Mouse (Mus musculus): ENCODE results near the gene Zglp1. TPM values are rescaled to one million over a fixed set of nuclear protein-coding genes. Genes with fewer than 3 reads are reported as not detected.

The Zglp1 gene
- polyA plus RNA-seq, 1 experiment from 2014 or later = 0.51 TPM

DNA sequence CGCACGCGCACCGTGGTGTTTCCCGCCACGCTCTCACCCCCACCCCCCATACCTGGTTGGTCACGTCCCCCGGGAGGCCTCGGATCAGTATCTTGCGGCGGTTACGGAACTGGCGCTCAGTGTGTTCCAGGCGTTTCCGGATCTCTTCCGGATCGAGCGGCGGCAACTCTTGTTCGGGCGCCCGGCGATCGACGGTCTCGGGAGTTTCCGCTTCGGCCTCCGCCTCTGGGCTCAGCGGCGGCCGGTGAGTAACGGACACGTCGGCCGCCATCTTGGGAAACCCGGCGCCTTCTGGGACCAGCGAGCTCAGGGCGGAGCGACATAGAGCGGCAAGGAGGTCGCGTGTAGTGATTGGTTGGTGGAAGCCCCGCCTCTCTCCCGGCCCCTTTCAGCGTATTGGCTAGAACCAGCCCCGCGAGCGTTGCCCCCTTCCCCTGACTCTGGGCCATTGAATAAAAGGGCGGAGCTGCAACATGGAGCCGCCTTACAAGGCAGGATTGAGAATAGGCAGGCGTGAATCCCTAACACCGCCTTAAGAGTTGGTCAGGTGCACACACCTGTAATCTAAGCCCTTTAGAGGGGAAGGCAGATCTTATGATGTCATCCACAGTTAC lies 24.9 kb upstream of the Zglp1 start, which contains the start of the genes Gm38431 and Raver1:
Gm38431 (minus strand) TSS at position 291 of the 614 bp plus-strand sequence.
Raver1 (minus strand) TSS at position 302 of the 614 bp plus-strand sequence.
- ATAC-seq = peak; percentile 99
- Histone ChIP-seq H3K4me1 (ENCODE audit: insufficient read depth) (peaks cover 16% of the 10 kb centered on the region), H3K27me3 (ENCODE audit: insufficient read depth, low read length) (no peaks in the 10 kb centered on the region), H3K9me3 (ENCODE audit: low read length) (no peaks in the 10 kb centered on the region), H3K27ac (ENCODE audit: low read depth) (peak within 1 kb of the TSS; percentile 91), H3K36me3 (replicated peaks; ENCODE audit: insufficient read depth, low read length) (peaks cover 33% of the 10 kb centered on the region), H3K4me3 (ENCODE audit: low read depth, low read length) (peak within 1 kb of the TSS; percentile 75), H3K9ac (replicated peaks) (peak within 1 kb of the TSS; percentile 80), H3K4me2 (ENCODE audit: low read depth, low read length) (peak within 1 kb of the TSS; percentile 92)
- no peak for TF ChIP-seq CTCF (IDR thresholded peaks at IDR 0.05; ENCODE audit: low read depth)
- TF ChIP-seq EP300 (IDR thresholded peaks at IDR 0.05; ENCODE audit: low read depth) = no peak; the same call in 1 of the 2 replicates
- under 1% methylated on average over 54 of the region's 54 CpGs for WGBS (ENCODE audit: insufficient replicate concordance)
- DNase-seq = peak; percentile 99

GRCm38 (mm10) chr9:21090972-21091706 lies 24.2 kb upstream of the Zglp1 start:
- peak overlapping the region; percentile 80 for H3K9ac ChIP-seq (replicated peaks)
- 0 out of 2 replicates have a peak, but pooled peaks have one; percentile 10 for TF ChIP-seq EP300 (IDR thresholded peaks at IDR 0.05; ENCODE audit: low read depth)
- no peak for TF ChIP-seq CTCF (IDR thresholded peaks at IDR 0.05; ENCODE audit: low read depth)
- ATAC-seq (peak; percentile 8; the same call in 1 of the 2 replicates), DNase-seq (peak; percentile 40)
- 2% methylated on average over 24 of the region's 24 CpGs for WGBS (ENCODE audit: insufficient replicate concordance)
- peaks cover 39% of the 10 kb centered on the region for H3K36me3 ChIP-seq (replicated peaks; ENCODE audit: insufficient read depth, low read length)
- H3K27ac ChIP-seq (ENCODE audit: low read depth) = peak overlapping the region; percentile 91
- H3K4me2 ChIP-seq (ENCODE audit: low read depth, low read length) = peak overlapping the region; percentile 92
- H3K9me3 ChIP-seq (ENCODE audit: low read length) = no peaks in the 10 kb centered on the region
- peaks cover 16% of the 10 kb centered on the region for H3K4me1 ChIP-seq (ENCODE audit: insufficient read depth)
- no peaks in the 10 kb centered on the region for H3K27me3 ChIP-seq (ENCODE audit: insufficient read depth, low read length)
- H3K4me3 ChIP-seq (ENCODE audit: low read depth, low read length) = peak overlapping the region; percentile 75

GRCm38 (mm10) chr9:21090537-21090936 lies 23.6 kb upstream of the Zglp1 start:
- H3K4me2 ChIP-seq (ENCODE audit: low read depth, low read length) = peak overlapping the region; percentile 92
- H3K36me3 ChIP-seq (replicated peaks; ENCODE audit: insufficient read depth, low read length) = peaks cover 45% of the 10 kb centered on the region
- peak overlapping the region; percentile 75 for H3K4me3 ChIP-seq (ENCODE audit: low read depth, low read length)
- ATAC-seq (no peak), DNase-seq (no peak)
- H3K4me1 ChIP-seq (ENCODE audit: insufficient read depth) = peaks cover 16% of the 10 kb centered on the region
- no peak for TF ChIP-seq EP300 (IDR thresholded peaks at IDR 0.05; ENCODE audit: low read depth)
- TF ChIP-seq CTCF (IDR thresholded peaks at IDR 0.05; ENCODE audit: low read depth) = no peak
- no peaks in the 10 kb centered on the region for H3K9me3 ChIP-seq (ENCODE audit: low read length)
- peak overlapping the region; percentile 80 for H3K9ac ChIP-seq (replicated peaks)
- 79% methylated on average over 1 of the region's 1 CpGs for WGBS (ENCODE audit: insufficient replicate concordance)
- no peaks in the 10 kb centered on the region for H3K27me3 ChIP-seq (ENCODE audit: insufficient read depth, low read length)
- no peak overlapping the region for H3K27ac ChIP-seq (ENCODE audit: low read depth)

- peaks cover 89% of the 10 kb centered on the region for H3K36me3 ChIP-seq (replicated peaks; ENCODE audit: insufficient read depth, low read length)
- no peak overlapping the region for H3K27ac ChIP-seq (ENCODE audit: low read depth)
- ATAC-seq (peak; percentile 78), DNase-seq (no peak)
- TF ChIP-seq EP300 (IDR thresholded peaks at IDR 0.05; ENCODE audit: low read depth) (0 out of 2 replicates have a peak, but pooled peaks have one; percentile 56), CTCF (IDR thresholded peaks at IDR 0.05; ENCODE audit: low read depth) (no peak)
- H3K4me1 ChIP-seq (ENCODE audit: insufficient read depth) = peaks cover 8% of the 10 kb centered on the region
- H3K9me3 ChIP-seq (ENCODE audit: low read length) = no peaks in the 10 kb centered on the region
- 42% methylated on average over 3 of the region's 3 CpGs for WGBS (ENCODE audit: insufficient replicate concordance)
- no peak overlapping the region for H3K4me2 ChIP-seq (ENCODE audit: low read depth, low read length)
- no peaks in the 10 kb centered on the region for H3K27me3 ChIP-seq (ENCODE audit: insufficient read depth, low read length)
- no peak overlapping the region for H3K9ac ChIP-seq (replicated peaks)
- no peak overlapping the region for H3K4me3 ChIP-seq (ENCODE audit: low read depth, low read length)
These were observed 16.4 kb upstream of the Zglp1 start for GRCm38 (mm10) chr9:21083324-21083723.

DNA sequence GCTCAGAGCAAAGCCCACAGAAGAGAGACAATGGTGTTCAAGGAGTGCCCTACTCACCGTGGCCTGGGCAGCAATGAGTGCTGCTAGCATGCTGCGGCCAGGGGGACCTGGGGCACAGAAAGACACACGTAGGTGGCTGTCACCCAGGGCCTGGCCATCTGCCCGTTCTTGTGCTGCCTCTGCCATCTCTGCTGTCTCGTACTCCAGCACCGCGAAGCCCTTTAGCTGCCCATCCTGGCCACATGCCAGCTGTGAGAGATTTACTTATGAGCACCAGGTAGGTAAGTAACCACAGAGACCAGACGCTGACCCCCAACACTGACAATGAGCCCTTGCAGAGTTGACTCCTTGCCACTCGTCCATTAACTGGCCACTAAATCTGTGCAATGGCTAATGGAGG lies 14.2 kb upstream of the Zglp1 start:
- H3K9ac ChIP-seq (replicated peaks) = no peak overlapping the region
- H3K27ac ChIP-seq (ENCODE audit: low read depth) = no peak overlapping the region
- no peak overlapping the region for H3K4me2 ChIP-seq (ENCODE audit: low read depth, low read length)
- TF ChIP-seq EP300 (IDR thresholded peaks at IDR 0.05; ENCODE audit: low read depth) (no peak), CTCF (IDR thresholded peaks at IDR 0.05; ENCODE audit: low read depth) (no peak)
- peaks cover 8% of the 10 kb centered on the region for H3K4me1 ChIP-seq (ENCODE audit: insufficient read depth)
- H3K9me3 ChIP-seq (ENCODE audit: low read length) = no peaks in the 10 kb centered on the region
- H3K4me3 ChIP-seq (ENCODE audit: low read depth, low read length) = no peak overlapping the region
- DNase-seq (no peak), ATAC-seq (no peak)
- no peaks in the 10 kb centered on the region for H3K27me3 ChIP-seq (ENCODE audit: insufficient read depth, low read length)
- WGBS (ENCODE audit: insufficient replicate concordance) = 86% methylated on average over 9 of the region's 9 CpGs
- H3K36me3 ChIP-seq (replicated peaks; ENCODE audit: insufficient read depth, low read length) = peaks cover 88% of the 10 kb centered on the region

GRCm38 (mm10) chr9:21075625-21076024 lies 8.7 kb upstream of the Zglp1 start:
- no peak for DNase-seq
- no peak overlapping the region for H3K4me3 ChIP-seq (ENCODE audit: low read depth, low read length)
- peaks cover 49% of the 10 kb centered on the region for H3K36me3 ChIP-seq (replicated peaks; ENCODE audit: insufficient read depth, low read length)
- ATAC-seq = no peak
- H3K9me3 ChIP-seq (ENCODE audit: low read length) = no peaks in the 10 kb centered on the region
- H3K4me1 ChIP-seq (ENCODE audit: insufficient read depth) = peaks cover 16% of the 10 kb centered on the region
- 92% methylated on average over 3 of the region's 3 CpGs for WGBS (ENCODE audit: insufficient replicate concordance)
- no peaks in the 10 kb centered on the region for H3K27me3 ChIP-seq (ENCODE audit: insufficient read depth, low read length)
- TF ChIP-seq CTCF (IDR thresholded peaks at IDR 0.05; ENCODE audit: low read depth) = no peak
- no peak for TF ChIP-seq EP300 (IDR thresholded peaks at IDR 0.05; ENCODE audit: low read depth)
- no peak overlapping the region for H3K27ac ChIP-seq (ENCODE audit: low read depth)
- no peak overlapping the region for H3K9ac ChIP-seq (replicated peaks)
- no peak overlapping the region for H3K4me2 ChIP-seq (ENCODE audit: low read depth, low read length)

Data from liver, postnatal 0 days (tissue).